Comparison of ENCODE assay signal across 23 mouse cellular contexts in genomic region chr15:77296635-77297034, GRCm38 (mm10). TPM values are rescaled to one million over a fixed set of nuclear protein-coding genes. Genes with fewer than 3 reads are reported as not detected.
DNase-seq lines count a peak whose midpoint lies in the region; ATAC-seq and TF ChIP-seq lines count a peak whose summit lies in the region.
"Had no signal": no experiment of that assay in that cellular context is flagged by ENCODE, and none has a peak within 500 bp of the region (broad histone marks: within the 10 kb centered on the region; RNA-seq: fewer than 3 reads in every experiment).

No protein-coding gene starts in this region.

- H3K4me1 ChIP-seq in embryonic facial prominence, embryonic 13.5 days: peaks cover 90% of the 10 kb centered on the region
- H3K4me1 ChIP-seq in embryonic facial prominence, embryonic 10.5 days: peaks cover 84% of the 10 kb centered on the region
- H3K4me1 ChIP-seq in lung, embryonic 14.5 days (ENCODE audit: insufficient read depth): peaks cover 12% of the 10 kb centered on the region
- H3K4me1 ChIP-seq in intestine, embryonic 16.5 days (ENCODE audit: control insufficient read depth, insufficient read depth, low read length): peaks cover 15% of the 10 kb centered on the region
- H3K4me1 ChIP-seq in stomach, embryonic 15.5 days: no peaks in the 10 kb centered on the region

- H3K4me2 ChIP-seq in embryonic facial prominence, embryonic 13.5 days: peak overlapping the region; percentile 16; the same call in 1 of the 2 replicates
- no peak overlapping the region for H3K4me2 ChIP-seq in lung, embryonic 14.5 days
- no peak overlapping the region for H3K4me2 ChIP-seq in intestine, embryonic 16.5 days (ENCODE audit: low read depth, low read length)
- H3K4me2 ChIP-seq in stomach, embryonic 15.5 days: no peak overlapping the region
- H3K4me2 ChIP-seq: hindbrain, embryonic 14.5 days; liver, embryonic 12.5 days; lung, embryonic 15.5 days; midbrain, embryonic 15.5 days had no signal

- intact Hi-C loops in gastrocnemius, postnatal 36 days (cut with DNase I): no loop called here

- no peak for ATAC-seq in embryonic facial prominence, embryonic 13.5 days (ENCODE audit: insufficient number of reproducible peaks, insufficient read depth, low FRiP score, low TSS enrichment, low read depth)
- ATAC-seq in lung, embryonic 14.5 days (ENCODE audit: insufficient read depth): no peak
- ATAC-seq in intestine, embryonic 16.5 days: no peak
- ATAC-seq in stomach, embryonic 15.5 days (ENCODE audit: insufficient read depth, low FRiP score, low read depth): no peak
- ATAC-seq: activated CD4-positive, CD25-positive, alpha-beta regulatory T cell, adult 4 months; forebrain, embryonic 16.5 days; liver, embryonic 12.5 days; midbrain, embryonic 15.5 days had no signal

- peak overlapping the region; percentile 79 for H3K27ac ChIP-seq in embryonic facial prominence, embryonic 13.5 days
- no peak overlapping the region for H3K27ac ChIP-seq in embryonic facial prominence, embryonic 10.5 days (replicated peaks)
- H3K27ac ChIP-seq in lung, embryonic 14.5 days (ENCODE audit: low read depth): no peak overlapping the region
- H3K27ac ChIP-seq in intestine, embryonic 16.5 days (ENCODE audit: low read length): peak overlapping the region; percentile 23; the same call in 1 of the 2 replicates
- H3K27ac ChIP-seq in stomach, embryonic 15.5 days: peak overlapping the region; percentile 40; the same call in 1 of the 2 replicates
- H3K27ac ChIP-seq: heart, adult 2 months; hindbrain, embryonic 14.5 days; liver, embryonic 12.5 days; lung, embryonic 15.5 days; midbrain, embryonic 15.5 days had no signal

- no peaks in the 10 kb centered on the region for H3K36me3 ChIP-seq in embryonic facial prominence, embryonic 13.5 days
- peaks cover 11% of the 10 kb centered on the region; the same call in 1 of the 2 replicates for H3K36me3 ChIP-seq in embryonic facial prominence, embryonic 10.5 days (replicated peaks)
- H3K36me3 ChIP-seq in lung, embryonic 14.5 days (ENCODE audit: insufficient read depth): peaks cover 2% of the 10 kb centered on the region; the same call in 1 of the 2 replicates
- no peaks in the 10 kb centered on the region for H3K36me3 ChIP-seq in intestine, embryonic 16.5 days (ENCODE audit: control insufficient read depth, insufficient read depth, low read length)
- no peaks in the 10 kb centered on the region for H3K36me3 ChIP-seq in stomach, embryonic 15.5 days
- H3K36me3 ChIP-seq: liver, embryonic 12.5 days; lung, embryonic 15.5 days; midbrain, embryonic 15.5 days had no signal

- 40% methylated on average over 2 of the region's 2 CpGs for WGBS in embryonic facial prominence, embryonic 13.5 days
- 66% methylated on average over 2 of the region's 2 CpGs for WGBS in embryonic facial prominence, embryonic 10.5 days
- 64% methylated on average over 2 of the region's 2 CpGs for WGBS in lung, embryonic 14.5 days
- WGBS in intestine, embryonic 16.5 days: 80% methylated on average over 2 of the region's 2 CpGs
- WGBS in stomach, embryonic 15.5 days: 64% methylated on average over 2 of the region's 2 CpGs

- DNase-seq in embryonic facial prominence, embryonic 10.5 days (ENCODE audit: low spot score): no peak
- peak; percentile 19 for DNase-seq in lung, embryonic 14.5 days
- no peak for DNase-seq in lung, postnatal 25 days (ENCODE audit: low spot score)
- DNase-seq in spleen, postnatal 14 days (ENCODE audit: low spot score in 2 of 2): no peak
- no peak for DNase-seq in gastrocnemius, postnatal 36 days
- DNase-seq: adrenal gland, postnatal 14 days; cerebellum, adult 11 months; cerebellum, postnatal 10 days; gastrocnemius, postnatal 14 days; heart, adult 2 months; heart, postnatal 36 days; right cerebral cortex, postnatal 25 days; thymus, postnatal 14 days had no signal

- H3K27me3 ChIP-seq in embryonic facial prominence, embryonic 13.5 days: no peaks in the 10 kb centered on the region
- no peaks in the 10 kb centered on the region for H3K27me3 ChIP-seq in embryonic facial prominence, embryonic 10.5 days (replicated peaks; ENCODE audit: low read depth, poor library complexity, severe bottlenecking)
- no peaks in the 10 kb centered on the region for H3K27me3 ChIP-seq in lung, embryonic 14.5 days (ENCODE audit: insufficient read depth, low read length)
- H3K27me3 ChIP-seq in intestine, embryonic 16.5 days (replicated peaks; ENCODE audit: control insufficient read depth, insufficient read depth, low read length): no peaks in the 10 kb centered on the region
- H3K27me3 ChIP-seq in stomach, embryonic 15.5 days (replicated peaks): no peaks in the 10 kb centered on the region
- H3K27me3 ChIP-seq: liver, embryonic 12.5 days; lung, embryonic 15.5 days; midbrain, embryonic 15.5 days had no signal

- H3K9ac ChIP-seq in embryonic facial prominence, embryonic 13.5 days: peak overlapping the region; percentile 32; the same call in 1 of the 2 replicates
- no peak overlapping the region for H3K9ac ChIP-seq in lung, embryonic 14.5 days
- H3K9ac ChIP-seq in intestine, embryonic 16.5 days (ENCODE audit: low read depth, low read length): no peak overlapping the region
- no peak overlapping the region for H3K9ac ChIP-seq in stomach, embryonic 15.5 days
- H3K9ac ChIP-seq: hindbrain, embryonic 14.5 days; liver, embryonic 12.5 days; lung, embryonic 15.5 days; midbrain, embryonic 15.5 days had no signal

- TF ChIP-seq CTCF in lung, embryonic 14.5 days (IDR thresholded peaks at IDR 0.05; ENCODE audit: low read depth): no peak

- H3K4me3 ChIP-seq in embryonic facial prominence, embryonic 13.5 days: no peak overlapping the region
- no peak overlapping the region for H3K4me3 ChIP-seq in embryonic facial prominence, embryonic 10.5 days
- no peak overlapping the region for H3K4me3 ChIP-seq in lung, embryonic 14.5 days (ENCODE audit: low read depth, low read length)
- H3K4me3 ChIP-seq in intestine, embryonic 16.5 days (ENCODE audit: low read length): no peak overlapping the region
- H3K4me3 ChIP-seq in stomach, embryonic 15.5 days (replicated peaks): no peak overlapping the region
- H3K4me3 ChIP-seq: heart, adult 2 months; liver, embryonic 12.5 days; lung, embryonic 15.5 days; midbrain, embryonic 15.5 days; myocyte had no signal

- no peaks in the 10 kb centered on the region for H3K9me3 ChIP-seq in embryonic facial prominence, embryonic 13.5 days
- no peaks in the 10 kb centered on the region for H3K9me3 ChIP-seq in embryonic facial prominence, embryonic 10.5 days
- H3K9me3 ChIP-seq in lung, embryonic 14.5 days (ENCODE audit: low read depth, low read length): no peaks in the 10 kb centered on the region
- no peaks in the 10 kb centered on the region for H3K9me3 ChIP-seq in intestine, embryonic 16.5 days (ENCODE audit: control insufficient read depth, low read length)
- no peaks in the 10 kb centered on the region for H3K9me3 ChIP-seq in stomach, embryonic 15.5 days
- H3K9me3 ChIP-seq: liver, embryonic 12.5 days; lung, embryonic 15.5 days; midbrain, embryonic 15.5 days had no signal

RNA-seq across cellular contexts. Expression of gene Rbfox2, which starts 10.2 kb away (rescaled TPM):
- 57.8 and 66.7 TPM in 2 replicates for polyA plus RNA-seq in embryonic facial prominence, embryonic 13.5 days (2015; fragmentation: Nextera tagmentation; extraction: Ambion mirVana)
- polyA plus RNA-seq in embryonic facial prominence, embryonic 10.5 days (2016; fragmentation: Nextera tagmentation; extraction: Ambion mirVana): 60.7 and 61.9 TPM in 2 replicates
- 51.9 and 55.8 TPM in 2 replicates for polyA plus RNA-seq in lung, embryonic 14.5 days (2014; fragmentation: Nextera tagmentation; extraction: Ambion mirVana)
- 31.5 and 34.0 TPM in 2 replicates for polyA plus RNA-seq in intestine, embryonic 16.5 days (2015; fragmentation: Nextera tagmentation; extraction: Ambion mirVana)
- 54.2 and 56.8 TPM in 2 replicates for polyA plus RNA-seq in stomach, embryonic 15.5 days (2015; fragmentation: Nextera tagmentation; extraction: Ambion mirVana)
- total RNA-seq in gastrocnemius, postnatal 36 days (2021): 10 to 100 TPM; 44.2 to 63.3 TPM

Comparison
In these comparisons a context has a peak if more than half of its experiments do, and no peak if none do; other contexts are left out.
1. H3K27ac ChIP-seq: peak in embryonic facial prominence, embryonic 13.5 days (single experiment), intestine, embryonic 16.5 days (single experiment) and stomach, embryonic 15.5 days (single experiment); none in embryonic facial prominence, embryonic 10.5 days (single experiment) and lung, embryonic 14.5 days (single experiment).